Mouse (Mus musculus) adrenal gland, postnatal 25 days (tissue): ENCODE results near the gene Thsd7a. TPM values are rescaled to one million over a fixed set of nuclear protein-coding genes. Genes with fewer than 3 reads are reported as not detected.

Experiments
- DNase-seq: peaks from one replicate; pipeline ENCODE4 v3.0.0; 2021; ENCODE audit warnings: mixed read lengths
- long read RNA-seq: library from polyadenylated mRNA; stranded (forward); transcript quantifications from one replicate; pipeline ENCODE4 v2.0.0, GENCODE M21; 2021
- total RNA-seq: library from RNA; stranded (reverse); gene quantifications from 2 replicates; pipeline ENCODE4 v1.2.3, GENCODE M21; 2021

Thsd7a gene
- 14.4 and 15.3 TPM in 2 replicates for total RNA-seq
- long read RNA-seq, partial matches to known transcripts: 2 of 3 reads
- long read RNA-seq, other reads (novel, unspliced or antisense): 1 of 3 reads

DNA sequence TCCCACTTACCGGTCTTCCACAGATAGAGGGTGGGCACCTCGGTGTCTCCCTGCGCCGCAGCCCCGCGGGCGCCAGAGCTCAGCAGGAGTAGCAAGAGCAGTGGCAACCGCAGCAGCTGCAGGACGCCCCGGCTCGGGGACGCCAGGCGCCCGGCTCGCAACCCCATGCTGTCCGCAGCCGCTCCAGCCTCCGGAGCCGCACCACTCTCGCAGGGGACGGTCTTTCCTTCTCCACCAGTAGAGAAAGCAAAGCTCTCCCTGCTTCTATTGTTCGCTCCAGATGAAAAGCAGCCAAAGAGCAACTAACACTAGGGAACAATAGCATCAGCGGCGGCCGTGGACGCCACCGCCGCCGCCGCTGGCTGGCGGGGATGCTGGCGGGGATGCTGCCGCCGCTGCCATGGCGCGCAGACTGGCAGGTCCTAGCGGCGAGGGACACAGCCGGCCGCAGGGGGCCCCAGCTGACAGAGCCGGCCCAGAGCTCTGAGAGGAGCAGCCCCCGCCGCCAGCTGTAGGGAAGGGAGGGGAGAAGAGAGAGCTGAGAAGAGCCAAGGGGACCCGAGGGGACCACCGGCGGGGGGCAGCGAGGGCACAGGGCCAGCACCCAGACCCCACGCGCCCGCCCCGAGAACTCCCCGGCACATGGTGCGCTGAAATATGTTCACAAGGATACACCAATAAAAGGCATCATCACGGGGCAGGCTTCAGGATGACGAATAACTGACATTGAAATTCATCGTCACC is at the start of gene Thsd7a:
Gene Thsd7a, minus strand, starts transcription at position 624 of the 744 bp plus-strand sequence.
- DNase-seq: peak; percentile 56

DNA sequence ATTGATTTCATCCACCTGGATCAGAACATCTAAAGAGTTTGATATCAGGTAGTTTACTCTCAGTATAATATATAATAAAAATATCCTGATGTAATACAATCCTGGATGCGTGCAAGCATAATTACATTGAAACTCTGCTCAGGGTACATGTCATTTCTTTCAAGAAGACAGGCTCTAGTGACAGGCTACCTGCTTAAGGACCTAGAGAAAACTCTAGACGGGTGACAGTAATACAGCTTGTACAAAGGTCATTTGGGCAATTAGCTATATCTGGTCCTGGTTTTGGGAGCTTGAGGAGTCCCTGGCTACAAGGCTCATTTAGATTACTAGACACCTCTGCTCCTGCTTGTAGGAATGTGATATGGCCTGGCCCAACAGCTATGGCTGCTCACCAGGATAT is 37.9 kb upstream of the Thsd7a start:
- no peak for DNase-seq

DNA sequence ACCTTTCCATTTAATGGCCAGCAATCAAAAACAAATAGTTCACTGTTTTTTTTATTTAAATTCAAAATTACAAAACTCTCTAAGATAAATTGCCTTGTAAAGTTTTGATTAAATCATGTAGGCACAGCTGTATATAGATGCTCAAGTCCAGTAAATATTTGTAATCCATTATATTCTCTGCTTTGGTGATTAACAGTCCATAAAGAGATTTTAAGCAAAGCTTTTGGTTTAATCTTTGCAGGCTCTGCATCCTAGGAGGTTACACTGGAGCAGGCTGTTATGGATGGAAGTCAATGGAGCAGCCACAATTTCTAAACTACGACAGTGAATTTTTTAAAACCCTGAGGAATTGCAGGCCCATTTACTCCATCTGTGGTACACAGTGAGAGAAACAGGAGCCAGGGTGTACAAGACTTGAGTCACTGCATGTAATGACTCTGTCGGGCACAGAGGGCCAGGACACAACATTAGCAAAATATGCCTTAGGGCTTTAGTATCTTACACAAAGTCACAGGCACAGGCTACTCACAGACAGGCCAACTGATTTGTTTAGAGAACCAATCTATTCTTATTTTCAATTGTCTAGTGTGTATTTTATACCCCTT is 37.3 kb upstream of the Thsd7a start:
- DNase-seq: no peak

DNA sequence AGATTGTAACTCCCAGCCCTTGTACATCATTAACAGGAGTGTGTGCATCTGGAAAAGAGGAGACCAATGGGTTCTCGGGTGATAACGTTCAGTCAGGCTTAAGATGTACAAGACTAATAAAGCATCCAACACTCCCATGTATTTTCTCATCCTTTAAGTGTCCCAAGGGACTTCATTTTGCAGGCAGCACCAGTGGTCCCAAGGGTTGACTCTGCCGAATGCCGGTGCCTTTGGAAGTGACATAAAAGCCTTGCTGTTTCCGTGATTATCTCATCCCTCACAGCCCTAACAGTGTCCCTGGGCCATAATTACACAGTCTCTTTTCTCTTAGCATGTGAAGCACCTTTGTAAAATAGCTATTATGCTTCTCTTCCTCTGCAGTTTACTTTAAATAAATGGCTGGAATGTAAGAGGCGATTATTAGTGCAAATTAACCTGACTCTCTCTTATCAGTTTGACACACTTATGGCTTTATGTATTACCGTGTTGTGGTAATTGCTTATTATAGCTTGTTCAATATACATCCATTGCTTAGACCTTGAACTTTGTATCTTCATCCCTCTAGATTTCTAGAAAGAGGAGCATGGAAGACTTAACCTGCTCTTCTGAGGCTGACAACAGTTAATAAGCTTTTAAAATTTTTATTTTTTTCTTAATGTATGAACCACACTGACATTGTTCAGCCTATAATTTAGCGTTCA is 35.9 kb upstream of the Thsd7a start:
- DNase-seq: no peak

DNA sequence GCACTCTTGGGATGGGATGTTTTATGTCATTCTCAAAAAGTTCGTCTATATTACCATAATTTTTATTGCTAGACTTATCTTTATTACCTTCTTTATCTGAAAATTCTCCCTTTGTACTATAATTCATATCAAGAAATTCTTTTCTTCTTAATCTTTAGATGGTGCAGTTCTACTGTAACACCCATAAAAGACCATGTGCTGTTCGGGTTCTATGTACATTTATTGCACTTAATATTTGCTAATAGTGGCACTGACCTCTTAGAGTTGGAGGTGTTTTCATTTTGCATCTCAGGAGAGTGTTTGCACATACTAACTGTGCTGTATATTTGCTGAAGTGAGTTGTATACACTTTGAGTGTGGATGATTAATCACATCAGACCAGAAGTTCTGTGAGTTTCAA is 23.6 kb upstream of the Thsd7a start:
- no peak for DNase-seq

DNA sequence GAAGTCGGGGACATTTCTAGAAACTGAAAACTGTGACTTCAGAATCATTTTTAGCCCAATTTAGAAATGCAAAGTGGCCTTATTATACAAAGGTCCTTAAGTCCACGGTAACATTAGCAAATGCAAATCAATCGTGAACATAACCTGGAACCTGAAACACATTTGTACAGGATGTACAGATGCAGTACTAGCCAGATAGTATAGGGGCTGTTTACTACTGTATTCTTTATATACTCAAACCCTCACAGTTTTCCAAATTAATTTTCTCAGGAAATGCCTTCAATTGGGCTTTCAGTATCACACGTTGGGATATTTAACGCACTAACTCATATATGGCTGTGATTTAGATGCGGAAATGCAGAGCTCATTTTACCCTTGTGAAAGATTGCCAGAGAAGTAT is 16.0 kb upstream of the Thsd7a start:
- no peak for DNase-seq

DNA sequence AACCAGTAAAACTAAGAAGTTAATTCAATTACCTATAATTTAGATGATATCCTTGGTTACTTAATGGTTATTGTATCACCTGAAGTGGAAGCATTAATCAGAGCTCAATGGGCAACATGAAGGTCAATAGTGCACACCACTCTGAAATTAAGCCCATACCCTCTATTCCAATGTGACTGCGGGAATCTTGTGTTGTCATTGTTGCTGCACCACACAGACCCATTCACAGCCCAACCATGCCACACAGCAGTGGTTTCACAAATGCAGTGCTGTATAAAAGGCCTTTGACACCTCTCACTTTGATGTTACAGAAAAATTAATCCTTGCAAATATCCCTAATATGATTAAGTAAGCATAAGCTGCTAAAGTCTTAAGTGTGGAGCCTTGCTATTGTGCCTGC is 15.4 kb upstream of the Thsd7a start:
- DNase-seq: no peak

DNA sequence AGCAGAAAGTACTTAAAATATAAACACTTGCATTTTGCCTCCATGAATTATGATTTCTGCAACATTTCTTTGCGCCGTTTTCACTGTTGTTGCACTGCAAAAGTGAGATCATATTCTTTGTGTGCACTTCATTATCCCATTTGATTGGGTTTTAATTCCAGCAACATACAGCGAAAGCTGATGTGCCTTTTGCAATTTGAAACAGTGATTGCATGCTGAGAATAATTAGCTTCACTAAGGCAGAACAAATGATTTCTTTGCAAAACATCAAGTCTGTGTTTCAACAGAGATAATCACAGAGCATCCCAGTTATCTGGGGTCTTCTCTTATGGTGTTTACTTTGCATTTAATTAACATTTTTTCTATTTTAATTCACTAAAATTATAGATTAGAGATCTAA is 14.6 kb upstream of the Thsd7a start:
- DNase-seq: no peak

DNA sequence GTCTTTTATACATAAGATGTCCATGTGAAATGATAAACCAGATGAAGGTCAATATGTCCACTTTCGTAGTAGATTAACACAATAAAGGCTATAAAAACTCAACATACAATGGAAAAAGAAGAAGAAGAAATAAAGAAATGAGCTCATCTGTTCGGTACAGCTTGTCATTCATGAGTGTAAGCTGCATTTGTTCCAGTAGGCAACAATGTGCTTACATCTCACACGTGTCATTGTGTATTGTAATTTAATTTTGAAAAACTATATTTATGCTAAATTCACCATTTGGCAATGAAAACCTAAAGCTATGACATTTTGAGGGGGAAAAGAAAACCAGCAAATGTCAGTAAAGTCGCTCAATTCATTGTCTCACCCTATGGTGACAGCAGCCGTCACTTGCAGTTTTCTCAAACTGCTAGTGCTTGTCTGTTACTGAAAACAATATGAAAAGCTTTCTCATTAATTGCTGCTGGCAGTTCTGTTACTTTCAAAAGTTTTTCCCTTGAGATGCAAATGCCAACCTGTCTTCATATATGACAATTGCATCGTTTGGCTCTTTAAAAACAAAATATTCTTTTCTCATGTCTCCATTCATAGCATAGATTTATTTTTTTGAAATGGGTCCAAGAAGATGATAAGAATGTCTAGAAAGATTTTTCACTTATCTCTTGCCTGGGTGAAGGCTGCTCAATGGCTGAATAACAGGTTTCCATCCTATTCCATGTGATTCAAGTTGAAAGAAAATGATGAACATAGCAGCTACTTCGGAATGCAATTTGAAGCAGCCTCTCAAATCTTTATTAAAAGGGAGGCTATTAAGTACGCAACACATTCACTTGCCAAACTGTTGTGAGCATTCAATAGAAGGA is 10.4 kb upstream of the Thsd7a start:
- DNase-seq: no peak

DNA sequence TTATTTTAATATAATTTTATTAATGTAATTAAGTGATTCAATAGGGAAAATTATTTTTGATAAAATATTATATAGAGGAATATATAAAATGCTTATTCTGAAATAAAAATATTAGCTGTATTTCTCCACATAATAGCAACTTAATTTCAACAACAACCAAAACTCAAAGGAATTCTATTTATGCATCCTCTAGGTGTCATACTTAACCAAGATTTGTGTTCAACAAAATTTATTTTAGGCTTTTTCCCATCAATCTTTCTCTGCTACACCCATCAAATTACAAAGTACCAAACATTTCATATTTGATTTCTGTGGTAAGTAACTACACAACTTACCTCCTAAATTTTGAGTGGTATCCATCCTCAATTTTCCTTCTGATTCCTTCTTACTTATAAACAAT is 3.1 kb upstream of the Thsd7a start:
- DNase-seq: no peak

DNA sequence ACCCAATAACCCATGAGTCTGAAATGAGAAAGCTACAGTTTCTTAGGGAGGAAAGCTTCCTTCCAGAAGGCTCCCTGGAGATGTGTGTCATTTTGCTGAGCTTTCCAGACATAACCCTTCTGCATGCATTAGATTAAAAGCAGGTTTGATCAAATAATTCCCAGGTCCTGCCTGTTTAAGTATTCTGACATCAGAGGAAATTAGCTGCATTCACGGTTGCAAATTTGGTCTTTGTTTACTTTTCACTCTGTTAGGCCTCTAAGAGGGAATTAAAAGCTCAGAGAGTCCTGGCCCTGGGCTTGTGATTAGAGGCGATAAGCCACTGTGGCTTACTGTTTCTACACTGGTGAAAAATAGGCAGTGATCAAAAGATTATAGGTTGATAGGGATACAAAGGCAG is 1.2 kb upstream of the Thsd7a start:
- DNase-seq: no peak

DNA sequence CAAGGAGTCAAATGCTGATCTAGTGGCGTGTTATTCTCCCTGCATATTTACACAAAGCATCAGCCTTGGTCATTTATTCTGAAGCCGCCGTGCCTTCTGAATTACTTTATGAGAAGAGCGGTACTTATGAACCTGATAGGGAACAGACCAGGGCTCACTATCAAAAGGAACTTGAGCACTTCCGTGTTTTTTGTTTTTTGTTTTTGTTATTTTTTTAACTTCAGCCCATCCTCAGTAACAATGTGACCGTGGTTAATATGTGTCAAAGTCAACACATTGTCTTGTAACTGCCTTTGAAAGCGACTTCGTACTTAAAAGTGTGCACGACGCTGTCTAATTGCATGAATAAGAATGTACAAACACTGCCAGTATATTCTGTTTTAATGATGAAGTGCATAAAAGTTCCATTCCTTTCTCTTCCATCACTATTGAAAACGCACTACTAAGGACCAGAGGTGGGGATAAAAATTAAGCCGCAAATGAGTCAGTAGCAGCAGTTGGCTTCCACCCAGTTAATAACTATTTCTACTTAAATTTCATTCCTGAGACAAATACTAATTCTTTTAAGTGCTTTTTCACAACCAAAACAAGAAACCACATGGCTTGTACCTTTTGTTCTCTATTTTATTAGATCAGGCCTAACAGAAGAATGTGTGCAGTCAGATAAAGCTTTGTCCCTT is 461 bp upstream of the Thsd7a start:
- no peak for DNase-seq

DNA sequence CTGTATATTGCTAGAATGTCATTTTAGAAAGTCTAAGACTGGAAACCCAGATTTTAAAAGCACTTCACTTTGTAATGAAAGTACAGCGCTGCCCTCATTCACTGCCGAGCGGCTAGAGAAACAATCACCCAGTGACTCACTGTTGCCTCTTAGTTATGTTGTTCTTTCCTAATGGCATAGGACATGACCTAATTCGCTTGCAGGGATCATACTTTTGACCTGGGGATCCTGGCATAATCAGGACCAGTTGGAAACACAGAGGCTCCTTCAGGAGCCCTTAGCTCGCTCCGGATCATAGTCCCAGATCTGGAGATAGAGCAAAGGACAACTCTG is 790 bp downstream of the Thsd7a start:
- DNase-seq: peak; percentile 19

DNA sequence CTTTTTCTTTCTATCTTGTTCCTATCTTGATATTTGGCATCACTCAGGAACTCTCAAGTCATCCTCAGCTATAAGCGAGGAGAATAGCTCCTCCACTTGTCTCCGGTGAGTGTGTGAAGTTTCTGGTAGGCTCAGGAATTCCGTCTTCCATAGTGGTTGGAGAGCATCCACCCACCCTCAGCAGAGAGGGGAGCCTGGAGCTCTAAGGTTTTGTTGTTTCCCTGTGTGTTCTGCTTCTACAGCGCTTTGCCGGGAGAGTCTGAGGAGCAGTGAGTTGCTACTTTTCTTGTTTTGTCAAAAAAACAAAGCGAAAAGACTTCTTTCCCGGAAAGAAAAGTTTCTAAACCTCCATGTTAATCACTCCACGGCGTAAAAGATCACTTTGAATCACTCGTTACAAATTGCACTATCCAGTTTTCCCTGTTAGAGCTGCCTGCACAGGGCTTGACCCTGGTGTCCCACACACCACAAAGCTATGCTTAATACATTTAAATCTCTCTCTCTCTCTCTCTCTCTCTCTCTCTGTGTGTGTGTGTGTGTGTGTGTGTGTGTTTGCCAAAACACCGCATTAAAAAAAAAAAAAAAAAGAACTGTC is 1.3 kb downstream of the Thsd7a start:
- no peak for DNase-seq

DNA sequence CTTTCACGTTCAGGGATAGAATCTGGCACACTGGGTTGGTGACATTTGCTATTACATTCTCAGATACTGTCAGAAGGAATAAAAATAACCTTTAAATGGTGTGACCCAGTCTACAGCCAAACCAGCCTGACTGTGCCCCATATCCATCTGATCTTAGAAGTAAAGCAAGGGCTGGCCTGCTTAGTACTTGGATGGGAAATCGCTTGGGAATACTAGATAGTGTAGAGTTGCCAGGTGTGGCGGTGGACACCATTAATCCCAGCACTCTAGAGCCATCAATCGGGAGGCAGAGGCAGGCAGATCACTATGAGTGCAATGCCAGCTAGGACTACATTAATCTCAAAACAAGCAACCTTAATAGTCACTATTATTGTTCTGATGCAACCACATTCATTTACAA is 6.4 kb downstream of the Thsd7a start:
- DNase-seq: no peak

DNA sequence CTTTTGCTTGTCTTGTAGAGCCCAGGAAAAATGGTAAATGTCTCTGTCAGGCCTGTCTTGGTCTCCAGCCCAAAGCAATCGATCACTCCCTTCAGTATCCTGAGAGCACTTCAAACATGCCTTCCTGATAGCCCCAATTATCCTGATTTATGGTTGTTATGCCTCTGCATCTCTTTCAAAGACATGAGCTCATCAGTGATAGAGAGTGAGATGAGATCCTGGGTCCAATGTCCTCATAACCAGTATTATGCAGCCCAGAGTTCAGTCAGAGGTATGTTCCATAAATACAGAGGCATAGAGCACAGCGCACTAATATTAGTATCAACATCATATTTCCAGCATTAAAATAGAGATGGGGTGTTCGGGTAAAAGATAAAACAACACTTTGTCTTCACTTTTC is 15.3 kb downstream of the Thsd7a start:
- DNase-seq: no peak

DNA sequence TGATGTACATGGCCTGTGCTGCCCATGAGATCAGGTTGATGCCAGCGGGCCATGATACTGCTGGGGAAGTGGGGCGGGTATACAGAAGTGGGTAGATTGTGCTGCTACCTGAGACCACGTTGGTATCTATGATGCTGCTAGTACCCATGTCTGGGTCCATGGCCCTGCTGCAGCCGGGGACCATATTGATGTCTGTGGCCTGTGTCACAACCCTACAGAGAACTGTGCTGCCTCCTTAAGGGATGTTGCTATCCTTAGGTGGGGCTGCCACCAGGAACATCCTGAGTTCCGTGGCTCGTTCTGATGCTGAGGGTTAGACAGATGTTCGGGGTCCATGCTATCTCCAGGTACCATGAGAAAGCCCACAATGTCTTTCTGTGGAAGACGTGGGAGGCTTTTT is 33.1 kb downstream of the Thsd7a start:
- no peak for DNase-seq

DNA sequence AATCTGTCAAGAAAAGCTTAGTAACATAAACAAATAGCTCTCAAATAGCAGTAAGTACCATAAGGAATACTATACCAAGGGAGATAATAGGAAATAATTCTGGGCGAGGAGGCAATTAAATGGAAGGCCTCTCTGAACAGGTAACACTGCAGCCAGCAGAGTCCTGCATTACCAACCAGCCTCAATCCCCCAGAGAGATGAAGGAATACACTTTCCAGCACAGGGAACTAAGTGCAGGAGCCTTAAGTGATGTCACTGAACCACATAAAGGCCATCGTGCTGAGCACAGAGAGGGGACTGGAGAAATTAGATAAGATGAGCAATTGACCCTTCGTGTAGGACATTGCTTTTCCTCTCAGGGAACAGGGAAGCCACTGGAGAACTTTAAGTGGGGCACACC is 36.6 kb downstream of the Thsd7a start:
- no peak for DNase-seq

DNA sequence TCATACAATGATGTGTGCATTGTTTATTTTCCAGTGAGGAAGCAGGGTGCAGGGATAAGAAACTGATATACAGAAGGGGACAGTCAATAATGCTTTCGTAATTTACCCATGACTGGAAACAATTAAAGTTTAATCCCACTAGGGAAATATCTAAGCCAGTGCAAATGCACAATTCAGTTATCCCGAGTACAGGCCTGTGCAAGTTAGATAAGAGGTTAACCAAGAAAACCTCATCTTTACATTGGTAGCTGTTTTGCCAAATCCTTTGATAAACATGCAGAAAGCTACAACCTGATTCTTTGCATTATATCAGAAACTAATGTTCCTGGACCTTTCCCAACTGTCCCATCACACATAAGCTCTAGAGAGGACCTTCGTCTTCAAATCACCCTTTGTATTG is 46.3 kb downstream of the Thsd7a start:
- DNase-seq: no peak

DNA sequence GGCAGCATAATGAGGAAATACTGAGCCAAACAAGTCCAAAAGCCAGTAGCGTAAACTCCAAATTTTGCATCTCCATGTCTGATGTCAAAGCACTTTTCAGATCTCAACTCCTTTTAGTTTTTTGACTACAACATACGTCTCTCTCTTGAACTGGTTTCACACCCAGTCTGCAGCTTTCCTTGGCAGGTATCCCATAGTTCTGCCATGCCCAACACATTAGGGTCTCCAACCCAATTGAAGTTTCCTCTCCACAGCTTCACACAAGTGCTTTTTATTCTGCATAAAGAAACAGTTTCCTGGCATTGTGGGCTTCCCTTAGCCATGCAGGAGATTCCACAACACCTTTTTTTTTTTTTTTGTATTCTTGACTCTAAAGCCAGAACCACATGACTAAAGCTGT is 50.1 kb downstream of the Thsd7a start:
- no peak for DNase-seq

DNA sequence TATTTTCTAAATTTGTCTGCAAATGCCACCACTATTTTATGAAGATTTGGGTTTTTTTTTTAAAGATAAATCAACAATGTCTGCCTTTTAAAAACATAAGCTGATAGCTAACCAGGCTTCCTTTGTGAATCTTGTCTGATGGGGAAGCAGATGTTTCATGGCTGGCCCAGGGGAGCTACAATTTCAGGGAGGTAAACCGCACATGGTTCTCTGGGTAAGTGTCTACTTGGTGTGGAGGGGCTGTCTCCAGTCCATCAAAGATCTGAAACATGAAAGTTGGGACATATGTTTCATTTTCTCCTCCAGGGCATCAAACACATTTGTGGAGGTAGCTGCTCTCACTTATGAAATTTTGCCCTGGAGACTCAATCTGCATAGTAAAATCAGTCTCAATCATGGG is 55.5 kb downstream of the Thsd7a start:
- DNase-seq: no peak

DNA sequence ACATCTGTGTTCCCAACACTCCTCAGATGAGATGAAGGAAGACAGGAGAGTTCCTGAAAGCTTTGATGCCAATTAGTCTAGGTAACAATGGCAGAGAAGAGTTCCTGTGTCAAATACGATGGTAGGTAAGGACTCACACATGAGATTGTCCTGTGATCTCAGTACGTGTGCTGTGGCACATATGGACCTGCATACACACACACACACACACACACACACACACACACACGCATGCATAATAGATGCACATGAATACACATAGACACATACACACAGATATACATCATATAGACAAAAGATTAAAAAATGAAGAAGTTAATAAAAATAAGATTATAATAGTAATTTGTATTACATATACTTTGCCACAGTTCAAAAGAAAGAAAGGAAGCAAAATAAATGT is 56.0 kb downstream of the Thsd7a start:
- no peak for DNase-seq
